Mouse (Mus musculus) spleen, adult 2 months (tissue): ENCODE results near the gene Rptor.

Source experiments
- CTCF ChIP-seq: fragments of 200-500 bp; IDR thresholded peaks from 2 replicates; pipeline ENCODE4 v1.5.1; 2011; ENCODE audit warnings: mild to moderate bottlenecking, inconsistent platforms; ENCODE audit not compliant: insufficient read depth, insufficient read length, insufficient replicate concordance; ENCODE audit errors: extremely low read depth
- POLR2A ChIP-seq: fragments of 200-500 bp; IDR thresholded peaks from 2 replicates; pipeline ENCODE4 v1.6.1; 2011; ENCODE audit warnings: low read depth, low read length, inconsistent platforms

- TF ChIP-seq POLR2A (no peak), CTCF (no peak)
Observed at GRCm38 (mm10) chr11:119557940-119558869, 44.5 kb upstream of the Rptor start.
